Mouse (Mus musculus) cerebellum, adult 9-10 months (tissue): Measurements from ENCODE around the gene Efna4.

ENCODE experiments used
- DNase-seq: peaks from one replicate; pipeline ENCODE4 v3.0.0; 2022

Efna4 gene

GRCm38 (mm10) chr3:89300071-89300470 lies 37.8 kb downstream of the Efna4 start:
- no peak for DNase-seq

- no peak for DNase-seq
These were observed 38.3 kb downstream of the Efna4 start for GRCm38 (mm10) chr3:89299499-89299898.

GRCm38 (mm10) chr3:89298908-89299307 lies 38.9 kb downstream of the Efna4 start:
- no peak for DNase-seq

- no peak for DNase-seq
These were observed 40.9 kb downstream of the Efna4 start for GRCm38 (mm10) chr3:89296761-89297396.

GRCm38 (mm10) chr3:89295685-89296230 lies 42.1 kb downstream of the Efna4 start:
- DNase-seq, result no peak

GRCm38 (mm10) chr3:89294195-89294594 lies 43.6 kb downstream of the Efna4 start:
- DNase-seq, result no peak

GRCm38 (mm10) chr3:89293247-89293918 lies 44.4 kb downstream of the Efna4 start:
- DNase-seq, result no peak

GRCm38 (mm10) chr3:89292303-89292702 lies 45.5 kb downstream of the Efna4 start:
- DNase-seq, result no peak

GRCm38 (mm10) chr3:89291874-89292273 lies 46.0 kb downstream of the Efna4 start:
- no peak for DNase-seq

GRCm38 (mm10) chr3:89288503-89288928 lies 49.3 kb downstream of the Efna4 start:
- DNase-seq, result no peak

- DNase-seq, result no peak
These were observed 50.5 kb downstream of the Efna4 start for GRCm38 (mm10) chr3:89287286-89287685.

- DNase-seq, result no peak
These were observed 52.3 kb downstream of the Efna4 start for GRCm38 (mm10) chr3:89285526-89285925.

- DNase-seq, result no peak
These were observed 53.6 kb downstream of the Efna4 start for GRCm38 (mm10) chr3:89284261-89284660.
